Mouse (Mus musculus) stomach, postnatal 0 days (tissue): ENCODE data around the gene Nars2.

Experiments
- CTCF ChIP-seq: IDR thresholded peaks from 2 replicates; pipeline ENCODE4 v1.5.1; 2016; ENCODE audit warnings: antibody characterized with exemption, low read depth, mild to moderate bottlenecking, moderate library complexity
- EP300 ChIP-seq: optimal IDR thresholded peaks from 2 replicates; pipeline ENCODE3; 2016; ENCODE audit warnings: antibody characterized with exemption

DNA sequence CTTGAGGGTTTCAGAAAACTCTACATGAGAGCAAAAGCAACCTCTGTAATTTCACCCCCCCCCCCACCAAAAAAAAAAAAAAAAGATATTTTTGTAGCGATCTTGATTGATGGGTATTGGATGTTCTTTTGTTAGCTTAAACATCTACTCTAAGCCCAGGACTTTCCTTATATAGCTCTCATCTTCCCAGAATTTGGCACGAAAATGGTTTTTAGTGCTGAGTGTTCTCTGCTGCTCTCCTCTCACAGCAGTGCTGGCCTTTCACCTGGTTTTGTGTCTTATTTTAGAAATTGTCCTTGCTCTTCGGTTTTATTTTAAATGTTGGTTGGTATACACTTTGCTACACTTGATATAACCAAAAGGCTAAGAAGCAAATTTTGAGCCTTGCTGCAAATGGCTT, 67.1 kb downstream of the Nars2 start:
- no peak for TF ChIP-seq EP300
- TF ChIP-seq CTCF = no peak
